Mouse (Mus musculus) thymus, adult 2 months (tissue): ENCODE results near the gene Csf1.

ENCODE experiments used
- CTCF ChIP-seq: fragments of 200-500 bp; IDR thresholded peaks from 2 replicates; pipeline ENCODE4 v1.5.1; 2012; ENCODE audit warnings: mild to moderate bottlenecking, control low read depth, low read length, moderate library complexity, borderline replicate concordance; ENCODE audit not compliant: control insufficient read depth, poor library complexity, insufficient read depth; ENCODE audit errors: extremely low read depth
- POLR2A ChIP-seq: fragments of 200-500 bp; IDR thresholded peaks from 2 replicates; pipeline ENCODE4 v1.6.1; 2012; ENCODE audit warnings: mild to moderate bottlenecking, low read length, control low read depth, moderate library complexity; ENCODE audit not compliant: control insufficient read depth, poor library complexity, insufficient read depth; ENCODE audit errors: extremely low read depth

DNA sequence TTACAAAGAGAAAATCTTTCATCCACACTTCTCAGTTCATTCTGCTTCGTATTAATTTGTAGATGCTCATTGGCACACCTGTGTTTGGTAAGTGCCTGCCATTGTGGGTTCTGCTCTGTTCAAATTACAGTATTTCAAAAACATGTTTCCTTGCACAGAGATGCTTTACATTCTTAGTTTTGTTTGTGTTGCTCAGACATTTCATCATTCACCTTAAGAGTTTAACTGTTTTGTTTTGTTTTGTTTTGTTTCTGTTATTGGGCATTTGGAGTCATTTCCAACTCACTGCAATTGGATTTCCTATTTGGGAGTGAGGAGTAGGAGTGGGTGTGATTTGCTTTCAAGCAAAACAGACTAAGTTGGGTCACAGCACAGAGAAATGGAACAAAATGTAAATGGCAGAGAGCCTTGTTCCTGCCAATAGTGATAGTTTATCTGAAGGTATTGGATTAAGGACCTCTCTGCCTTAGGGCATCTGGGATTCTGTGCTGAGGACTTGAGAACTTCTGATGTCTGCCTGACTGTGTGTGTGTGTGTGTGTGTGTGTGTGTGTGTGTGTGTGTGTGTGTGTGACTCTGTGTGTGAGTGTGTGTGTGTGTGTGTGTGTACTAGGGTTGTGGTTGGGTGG is 58.4 kb downstream of the Csf1 start:
- TF ChIP-seq CTCF: no peak
- TF ChIP-seq POLR2A: no peak
